Mouse (Mus musculus) bone marrow, adult 2 months (tissue): ENCODE results near the gene Proca1. TPM values are rescaled to one million over a fixed set of nuclear protein-coding genes. Genes with fewer than 3 reads are reported as not detected.

ENCODE experiments used
- H3K27ac ChIP-seq: fragments of 200-500 bp; 2 replicates; pipeline ENCODE4 v1.5.1; 2012; ENCODE audit warnings: low read depth, mild to moderate bottlenecking, control low read depth, inconsistent platforms, low read length; ENCODE audit not compliant: control insufficient read depth, poor library complexity, insufficient read depth
- H3K4me1 ChIP-seq: fragments of 200-500 bp; 2 replicates; pipeline ENCODE4 v1.6.1; 2011; ENCODE audit warnings: low read length; ENCODE audit not compliant: control insufficient read depth, insufficient read depth
- H3K4me3 ChIP-seq: fragments of 200-500 bp; replicated peaks from 2 replicates; pipeline ENCODE3; 2011; ENCODE audit warnings: mild to moderate bottlenecking, low read depth, low read length, control low read depth; ENCODE audit not compliant: control insufficient read depth
- CTCF ChIP-seq: fragments of 200-500 bp; IDR thresholded peaks from 2 replicates; pipeline ENCODE4 v1.5.1; 2011; ENCODE audit warnings: low read length, control low read depth; ENCODE audit not compliant: control insufficient read depth, insufficient read depth
- POLR2A ChIP-seq: fragments of 200-500 bp; IDR thresholded peaks from 2 replicates; pipeline ENCODE4 v1.6.1; 2011; ENCODE audit warnings: low read depth, mild to moderate bottlenecking, control low read depth, low read length, borderline replicate concordance; ENCODE audit not compliant: control insufficient read depth
- WGBS: fragments of 180-500 bp; shearing (Covaris S2); methylation state at CpG from one replicate; pipeline ENCODE4 v1.1.7; 2018; 5-methylcytosine and 5-hydroxymethylcytosine counted together
- polyA plus RNA-seq: library from polyadenylated mRNA; stranded (reverse); fragments of >200 nt; gene quantifications from 2 replicates; pipeline ENCODE4 v1.2.4, GENCODE M21; 2011; ENCODE audit warnings: low replicate concordance; ENCODE audit not compliant: missing spikeins, insufficient read depth, insufficient read length

Gene Proca1
- polyA plus RNA-seq, 1 experiment = 3.3 TPM

DNA sequence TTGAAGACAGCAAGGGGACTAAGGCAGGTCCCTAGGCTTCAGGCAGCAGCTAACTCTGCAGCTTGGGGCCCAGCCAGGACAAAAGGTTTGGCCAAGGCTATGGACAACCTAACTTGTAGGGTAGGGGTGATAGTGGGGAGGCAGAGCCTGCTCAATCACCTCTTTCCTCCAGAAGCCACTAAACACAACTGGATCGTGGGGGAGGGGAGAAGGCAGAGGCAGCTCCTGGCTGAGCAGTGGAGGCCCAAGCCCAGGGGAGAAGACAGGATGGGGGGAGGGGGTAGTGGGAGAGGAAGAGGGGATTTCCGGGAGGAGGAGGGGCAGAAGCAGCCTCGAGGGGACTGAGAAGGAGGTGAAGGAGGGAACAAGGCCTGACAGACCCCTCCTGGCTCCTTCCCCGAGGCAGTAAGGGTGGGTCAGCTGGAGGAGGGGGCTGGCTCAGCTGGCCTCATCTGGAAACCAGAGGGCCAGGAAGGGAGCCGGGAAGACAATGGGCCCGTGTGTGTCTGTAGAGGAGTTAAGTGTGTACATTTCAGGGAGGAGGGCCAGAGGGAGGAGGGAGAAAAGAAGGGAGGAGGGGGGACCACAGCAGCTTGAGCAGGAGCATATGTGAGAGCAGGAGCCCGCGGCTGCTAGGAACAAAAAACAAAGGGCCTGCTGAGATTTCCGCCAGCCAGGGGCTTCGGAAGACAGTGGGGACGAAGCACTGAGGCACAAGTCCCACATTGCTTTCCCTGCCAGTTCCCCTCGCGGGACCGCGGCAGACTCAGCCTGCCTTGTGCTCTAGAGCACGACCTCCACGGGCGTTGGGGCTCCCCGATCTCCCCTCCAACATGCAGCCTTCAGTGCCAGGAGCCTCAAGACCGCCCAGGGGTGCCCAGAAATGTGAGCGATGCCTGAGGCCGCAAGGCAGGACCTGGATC, 29.2 kb upstream of the Proca1 start:
- Histone ChIP-seq H3K4me3 (peak overlapping the region; percentile 65), H3K27ac (peak overlapping the region; percentile 12; the same call in 1 of the 2 replicates), H3K4me1 (peaks cover 1% of the 10 kb centered on the region; the same call in 1 of the 2 replicates)
- TF ChIP-seq CTCF = no peak
- TF ChIP-seq POLR2A = no peak
- 2% methylated on average over 22 of the region's 22 CpGs for WGBS

- WGBS = under 1% methylated on average over 14 of the region's 14 CpGs
- Histone ChIP-seq H3K4me1 (peaks cover 3% of the 10 kb centered on the region; the same call in 1 of the 2 replicates), H3K4me3 (peak overlapping the region; percentile 65), H3K27ac (peak overlapping the region; percentile 64; the same call in 1 of the 2 replicates)
- TF ChIP-seq POLR2A (no peak), CTCF (no peak)
These were observed 28.6 kb upstream of the Proca1 start for GRCm38 (mm10) chr11:78164604-78164923.

DNA sequence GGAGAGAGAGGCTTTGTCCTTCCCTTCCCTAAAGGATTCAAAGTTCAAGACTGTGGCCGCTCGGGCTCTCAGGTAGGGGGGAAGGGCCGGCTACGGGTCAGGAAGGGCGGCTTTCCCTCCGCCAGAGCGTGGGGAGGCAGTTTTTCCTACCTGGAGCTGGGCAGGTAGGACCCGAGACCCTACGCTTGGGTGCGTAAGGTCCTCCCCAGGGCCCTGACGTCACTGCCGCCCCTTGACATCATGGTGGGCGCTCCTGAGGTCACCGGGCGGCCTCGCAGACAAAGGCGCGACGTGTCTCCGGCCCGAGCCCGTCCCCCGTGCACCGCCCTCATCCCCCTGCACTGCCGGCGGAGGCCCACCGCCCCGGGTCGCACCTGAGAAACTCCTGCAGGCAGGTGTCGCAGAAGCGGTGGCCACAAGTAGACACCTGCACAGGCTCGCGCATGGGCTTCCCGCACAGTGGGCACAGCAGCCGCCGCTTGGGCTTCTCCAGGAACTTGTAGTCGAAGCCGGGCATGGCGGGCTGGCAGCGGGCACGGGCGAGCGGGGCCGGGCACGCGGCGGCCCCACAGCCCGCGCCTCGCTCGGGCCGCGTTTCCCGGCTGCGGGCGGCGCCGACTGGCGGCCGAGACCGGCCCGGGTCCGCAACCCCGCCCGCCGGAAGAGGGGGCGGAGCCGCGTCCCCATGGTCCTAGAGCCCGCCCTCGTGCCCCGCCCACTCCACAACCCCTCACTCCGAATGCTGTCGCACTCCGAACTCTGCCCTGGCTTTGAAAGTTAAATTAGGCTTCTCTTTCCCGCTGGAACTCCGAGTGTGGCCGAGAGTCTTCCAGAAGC, 28.1 kb upstream of the Proca1 start, which contains the start of gene Traf4:
TSS of gene Traf4 (minus strand) at position 666 of the 837 bp plus-strand sequence.
- peak; percentile 55; the same call in 1 of the 2 replicates for TF ChIP-seq POLR2A
- no peak for TF ChIP-seq CTCF
- Histone ChIP-seq H3K4me1 (peaks cover 3% of the 10 kb centered on the region; the same call in 1 of the 2 replicates), H3K27ac (peak within 1 kb of the TSS; percentile 64), H3K4me3 (peak within 1 kb of the TSS; percentile 65)
- under 1% methylated on average over 78 of the region's 78 CpGs for WGBS

- TF ChIP-seq CTCF = no peak
- TF ChIP-seq POLR2A = no peak
- Histone ChIP-seq H3K4me3 (peak overlapping the region; percentile 56), H3K27ac (peak overlapping the region; percentile 54), H3K4me1 (peaks cover 3% of the 10 kb centered on the region; the same call in 1 of the 2 replicates)
- 3% methylated on average over 16 of the region's 16 CpGs for WGBS
These were observed 27.5 kb upstream of the Proca1 start for GRCm38 (mm10) chr11:78165761-78166109.

- no peak for TF ChIP-seq POLR2A
- no peak for TF ChIP-seq CTCF
- H3K4me3 ChIP-seq = no peak overlapping the region
- WGBS = 72% methylated on average over 4 of the region's 4 CpGs
- no peak overlapping the region for H3K27ac ChIP-seq
- peaks cover 3% of the 10 kb centered on the region; the same call in 1 of the 2 replicates for H3K4me1 ChIP-seq
These were observed 27.0 kb upstream of the Proca1 start for GRCm38 (mm10) chr11:78166161-78166560.

DNA sequence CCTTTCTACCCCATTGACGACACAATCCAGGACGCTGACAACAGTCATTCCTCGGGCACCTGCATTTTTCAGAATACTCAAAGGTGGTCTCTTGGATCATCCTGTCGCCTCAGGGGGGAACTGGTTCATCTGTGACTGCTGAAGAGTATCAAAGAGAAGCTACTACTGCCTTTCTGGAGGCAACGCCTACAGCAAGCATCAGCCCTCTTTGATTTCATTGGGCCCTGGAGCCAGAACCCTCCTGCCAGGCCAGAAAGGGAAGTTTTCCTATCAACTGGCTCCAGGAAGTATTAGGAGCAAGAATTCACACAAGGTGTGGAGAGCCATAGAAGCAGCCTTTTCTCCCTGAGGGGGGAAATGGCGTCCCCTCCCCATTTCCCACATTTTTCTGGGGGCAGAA, 26.6 kb upstream of the Proca1 start:
- no peak overlapping the region for H3K27ac ChIP-seq
- TF ChIP-seq CTCF (no peak), POLR2A (no peak)
- H3K4me3 ChIP-seq = no peak overlapping the region
- peaks cover 3% of the 10 kb centered on the region; the same call in 1 of the 2 replicates for H3K4me1 ChIP-seq
- 81% methylated on average over 6 of the region's 6 CpGs for WGBS

DNA sequence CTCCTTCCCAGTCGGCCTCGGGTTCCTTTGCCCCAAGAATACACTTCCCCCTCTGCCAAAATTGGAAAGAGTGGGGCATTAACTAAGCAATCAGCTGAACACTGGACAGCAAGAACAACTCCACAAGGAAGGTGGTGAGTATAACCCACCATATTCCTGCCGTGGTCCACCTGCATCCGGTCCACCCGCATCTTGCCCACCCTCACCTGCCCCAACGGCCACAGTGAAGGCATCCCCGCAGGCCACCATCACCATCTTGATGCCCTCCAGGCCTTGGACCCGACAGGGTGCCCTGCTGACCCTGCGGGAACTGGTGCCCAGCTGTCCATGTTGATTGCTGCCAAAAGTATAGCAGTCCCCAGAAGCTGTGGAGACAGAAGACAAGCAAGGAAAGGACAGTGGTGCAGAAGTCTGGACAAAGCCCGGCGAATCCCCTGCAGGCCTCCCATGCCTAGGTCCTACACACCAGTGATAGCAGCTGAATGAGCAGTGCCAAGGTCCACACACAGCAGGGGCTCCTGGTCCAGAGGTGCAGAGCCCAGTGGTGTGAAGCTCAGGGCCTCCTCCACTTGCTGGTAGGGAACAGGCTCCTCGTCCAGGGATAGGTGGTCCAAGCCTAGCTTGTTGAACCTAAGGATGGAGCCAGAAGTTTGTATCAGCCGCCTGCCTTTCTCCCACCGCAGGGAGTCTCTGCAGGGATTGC, 25.8 kb upstream of the Proca1 start:
- WGBS = 87% methylated on average over 14 of the region's 14 CpGs
- H3K4me1 ChIP-seq = peaks cover 3% of the 10 kb centered on the region; the same call in 1 of the 2 replicates
- no peak overlapping the region for H3K27ac ChIP-seq

More for the DNA sequence above, 25.8 kb upstream of the Proca1 start:
- no peak overlapping the region for H3K4me3 ChIP-seq
- no peak for TF ChIP-seq POLR2A
- no peak for TF ChIP-seq CTCF
